Mouse (Mus musculus) kidney, embryonic 15.5 days (tissue): ENCODE data around the gene Ankrd55. TPM values are rescaled to one million over a fixed set of nuclear protein-coding genes. Genes with fewer than 3 reads are reported as not detected.

ENCODE experiments used
- ATAC-seq: fragments of 200-750 bp; cut with Nextera tagmentation; replicated peaks from 2 replicates; pipeline ENCODE4 v1.8.0; 2017; ENCODE audit warnings: moderate TSS enrichment; ENCODE audit not compliant: low FRiP score
- H3K27ac ChIP-seq: fragments of 300-500 bp; sonication (generic); 2 replicates; pipeline ENCODE4 v1.5.1; 2015; ENCODE audit warnings: mild to moderate bottlenecking, inconsistent platforms
- H3K27me3 ChIP-seq: fragments of 300-500 bp; sonication (generic); 2 replicates; pipeline ENCODE4 v1.6.1; 2015; ENCODE audit warnings: inconsistent platforms
- H3K36me3 ChIP-seq: fragments of 300-500 bp; sonication (generic); 2 replicates; pipeline ENCODE4 v1.6.1; 2015; ENCODE audit warnings: inconsistent platforms
- H3K4me1 ChIP-seq: fragments of 300-500 bp; sonication (generic); 2 replicates; pipeline ENCODE4 v1.6.1; 2015; ENCODE audit warnings: inconsistent platforms
- H3K4me2 ChIP-seq: fragments of 300-500 bp; sonication (generic); 2 replicates; pipeline ENCODE4 v1.6.1; 2015; ENCODE audit warnings: moderate library complexity, mild to moderate bottlenecking, inconsistent platforms
- H3K4me3 ChIP-seq: fragments of 300-500 bp; sonication (generic); replicated peaks from 2 replicates; pipeline ENCODE4 v1.5.1; 2015; ENCODE audit warnings: mild to moderate bottlenecking, inconsistent platforms
- H3K9ac ChIP-seq: fragments of 300-500 bp; sonication (generic); 2 replicates; pipeline ENCODE4 v1.6.1; 2015; ENCODE audit warnings: mild to moderate bottlenecking, inconsistent platforms
- H3K9me3 ChIP-seq: fragments of 300-500 bp; sonication (generic); replicated peaks from 2 replicates; pipeline ENCODE4 v1.6.1; 2016; ENCODE audit warnings: inconsistent platforms
- WGBS: fragments of 180-500 bp; shearing (Covaris S2); methylation state at CpG from one replicate; pipeline ENCODE4 v1.1.7; 2015; ENCODE audit warnings: mixed read lengths; 5-methylcytosine and 5-hydroxymethylcytosine counted together
- polyA plus RNA-seq: library from polyadenylated mRNA; unstranded; fragments of >200 nt; fragmentation: Nextera tagmentation; extraction: Ambion mirVana; gene quantifications from 2 replicates; pipeline ENCODE4 v1.2.1, GENCODE M21; 2015

Ankrd55 gene
- polyA plus RNA-seq, 1 experiment from 2014 or later: 0.31 TPM

DNA sequence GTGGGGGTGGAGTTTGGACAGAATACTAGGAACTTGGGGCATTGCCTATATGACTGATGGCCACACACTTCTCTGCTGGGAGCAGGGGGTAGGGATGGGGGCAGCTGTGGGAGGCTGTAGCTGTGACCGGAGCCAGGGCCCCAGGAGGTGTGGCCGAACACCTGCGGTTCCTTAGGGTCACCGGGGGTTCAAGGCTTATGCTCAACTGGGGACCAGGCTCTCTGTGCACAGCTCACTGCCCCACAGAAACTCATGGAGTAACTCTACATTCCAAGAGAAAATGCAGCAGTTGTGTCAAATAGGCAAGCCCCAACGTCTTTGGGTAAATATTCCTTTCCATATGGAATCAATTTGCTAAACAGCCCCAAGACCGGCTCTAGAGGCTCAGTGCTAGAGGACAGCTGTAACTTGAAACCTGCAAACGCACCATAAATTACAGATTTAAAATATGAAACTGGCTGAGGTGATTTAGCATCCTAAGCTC is 58.5 kb downstream of the Ankrd55 start:
- 26% methylated on average over 7 of the region's 7 CpGs for WGBS
- Histone ChIP-seq H3K36me3 (no peaks in the 10 kb centered on the region), H3K27ac (peak overlapping the region; percentile 67), H3K4me3 (no peak overlapping the region), H3K27me3 (no peaks in the 10 kb centered on the region), H3K9me3 (no peaks in the 10 kb centered on the region), H3K4me2 (no peak overlapping the region), H3K4me1 (peaks cover 30% of the 10 kb centered on the region), H3K9ac (no peak overlapping the region)
- ATAC-seq: peak; percentile 31; the same call in 1 of the 2 replicates

GRCm38 (mm10) chr13:112348250-112348649 is 60.0 kb downstream of the Ankrd55 start:
- ATAC-seq: peak; percentile 52
- peak overlapping the region; percentile 42; the same call in 1 of the 2 replicates for H3K27ac ChIP-seq
- WGBS: 91% methylated on average over 1 of the region's 1 CpGs

DNA sequence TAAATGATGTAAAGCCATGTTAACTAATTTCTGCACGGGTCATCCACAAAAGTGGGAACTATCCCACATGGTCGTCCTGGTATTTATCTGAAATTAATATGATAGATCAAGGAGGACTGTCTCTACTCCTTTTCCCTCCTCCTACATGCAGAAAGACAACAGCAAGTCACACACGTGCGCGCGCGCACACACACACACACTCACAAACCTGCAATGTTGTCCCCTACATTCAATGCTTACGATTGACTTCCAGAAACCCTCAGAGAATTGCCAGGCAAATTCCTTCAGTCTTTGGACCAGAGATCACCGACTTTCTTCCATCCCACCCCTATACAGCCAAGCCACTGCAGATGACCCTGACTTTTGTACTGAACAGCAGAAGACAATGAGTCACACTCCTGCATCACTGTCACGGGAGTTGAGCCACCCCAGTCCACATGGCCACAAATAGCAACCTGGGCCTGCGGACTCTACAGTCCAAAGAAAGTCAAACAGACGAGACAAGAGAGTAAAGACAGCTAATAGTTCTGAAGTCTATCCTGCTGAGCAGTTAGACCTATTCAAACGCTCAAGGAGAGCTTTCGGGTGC is 60.7 kb downstream of the Ankrd55 start:
- 89% methylated on average over 14 of the region's 14 CpGs for WGBS
- no peaks in the 10 kb centered on the region for H3K36me3 ChIP-seq
- H3K27ac ChIP-seq: peak overlapping the region; percentile 42; the same call in 1 of the 2 replicates
- no peak overlapping the region for H3K4me2 ChIP-seq
- H3K4me1 ChIP-seq: peaks cover 35% of the 10 kb centered on the region
- no peak overlapping the region for H3K9ac ChIP-seq
- no peak for ATAC-seq
- no peak overlapping the region for H3K4me3 ChIP-seq
- H3K27me3 ChIP-seq: no peaks in the 10 kb centered on the region
- H3K9me3 ChIP-seq: no peaks in the 10 kb centered on the region

More at GRCm38 (mm10) chr13:112348250-112348649, 60.0 kb downstream of the Ankrd55 start:
- Histone ChIP-seq H3K9ac (no peak overlapping the region), H3K4me2 (no peak overlapping the region), H3K4me1 (peaks cover 30% of the 10 kb centered on the region), H3K36me3 (no peaks in the 10 kb centered on the region), H3K27me3 (no peaks in the 10 kb centered on the region), H3K9me3 (no peaks in the 10 kb centered on the region), H3K4me3 (no peak overlapping the region)

- no peaks in the 10 kb centered on the region for H3K36me3 ChIP-seq
- H3K4me2 ChIP-seq: no peak overlapping the region
- H3K27me3 ChIP-seq: no peaks in the 10 kb centered on the region
- no peak overlapping the region for H3K27ac ChIP-seq
- H3K4me3 ChIP-seq: no peak overlapping the region
- WGBS: 93% methylated on average over 7 of the region's 7 CpGs
- ATAC-seq: no peak
- H3K9me3 ChIP-seq: no peaks in the 10 kb centered on the region
- H3K4me1 ChIP-seq: peaks cover 35% of the 10 kb centered on the region
- H3K9ac ChIP-seq: no peak overlapping the region
Observed at GRCm38 (mm10) chr13:112349500-112349899, 61.2 kb downstream of the Ankrd55 start.

GRCm38 (mm10) chr13:112351943-112352342 is 63.7 kb downstream of the Ankrd55 start:
- Histone ChIP-seq H3K9ac (no peak overlapping the region), H3K4me1 (peaks cover 20% of the 10 kb centered on the region), H3K27me3 (no peaks in the 10 kb centered on the region), H3K4me2 (no peak overlapping the region), H3K27ac (no peak overlapping the region), H3K9me3 (no peaks in the 10 kb centered on the region), H3K4me3 (no peak overlapping the region), H3K36me3 (no peaks in the 10 kb centered on the region)
- 71% methylated on average over 8 of the region's 8 CpGs for WGBS
- ATAC-seq: no peak

GRCm38 (mm10) chr13:112354109-112354867 is 66.0 kb downstream of the Ankrd55 start:
- no peak overlapping the region for H3K27ac ChIP-seq
- H3K36me3 ChIP-seq: no peaks in the 10 kb centered on the region
- no peak overlapping the region for H3K4me3 ChIP-seq
- H3K4me1 ChIP-seq: peaks cover 15% of the 10 kb centered on the region
- 50% methylated on average over 6 of the region's 6 CpGs for WGBS
- ATAC-seq: 0 out of 2 replicates have a peak, but pooled peaks have one; percentile 23
- H3K4me2 ChIP-seq: no peak overlapping the region
- H3K27me3 ChIP-seq: no peaks in the 10 kb centered on the region
- H3K9me3 ChIP-seq: no peaks in the 10 kb centered on the region
- H3K9ac ChIP-seq: no peak overlapping the region

DNA sequence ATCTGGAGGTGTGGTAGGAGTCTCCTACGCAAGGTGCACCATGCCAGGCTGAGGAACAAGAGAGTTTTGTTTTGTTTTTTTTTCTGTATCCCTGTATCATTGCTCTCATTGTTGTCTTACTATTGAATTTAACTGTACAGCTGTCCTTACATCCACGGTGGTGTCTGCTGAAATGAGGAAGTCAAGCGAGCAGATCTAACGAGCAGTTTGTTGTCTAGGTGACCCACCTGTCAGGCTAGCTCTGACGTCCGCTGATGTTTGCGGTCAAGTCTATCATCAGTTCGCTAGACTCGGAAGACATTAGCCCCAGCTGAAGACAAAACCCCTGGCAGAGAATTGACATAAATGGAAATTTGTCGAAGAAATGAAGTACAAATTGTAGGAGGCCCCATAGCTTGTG is 66.7 kb downstream of the Ankrd55 start:
- 80% methylated on average over 10 of the region's 10 CpGs for WGBS
- no peak for ATAC-seq
- no peak overlapping the region for H3K9ac ChIP-seq

DNA sequence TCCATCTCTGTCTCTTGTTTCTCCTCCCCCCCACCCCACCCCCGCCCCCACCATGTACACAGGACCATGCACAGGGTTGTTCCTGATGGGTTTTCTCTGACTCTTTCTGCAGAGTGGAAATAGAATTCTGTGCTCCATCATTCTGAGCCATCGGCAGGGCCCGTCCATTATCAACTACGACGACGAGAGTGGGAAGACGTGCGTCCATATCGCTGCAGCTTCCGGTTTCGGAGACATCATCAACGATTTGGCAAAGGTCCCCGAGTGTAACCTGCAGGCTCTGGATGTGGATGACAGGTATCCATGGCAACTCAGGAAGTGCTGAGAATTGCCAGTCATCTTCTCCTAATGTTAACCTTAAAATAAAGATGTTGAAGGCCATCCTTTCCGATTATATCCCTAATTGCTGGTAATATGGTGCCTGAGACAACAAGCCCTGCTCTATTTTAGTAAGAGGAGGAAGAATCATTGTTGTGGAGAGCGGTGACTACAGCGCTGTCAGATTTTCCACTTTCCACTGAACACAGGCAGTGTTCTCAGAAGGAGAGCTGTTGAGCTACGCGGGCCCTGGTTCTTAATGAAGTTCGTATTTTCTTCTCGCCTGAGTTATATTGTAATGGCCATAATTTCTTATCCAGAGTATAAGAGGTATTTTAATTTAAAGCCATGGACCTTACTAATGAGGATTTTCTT is 67.7 kb downstream of the Ankrd55 start:
- no peak overlapping the region for H3K4me3 ChIP-seq
- no peak overlapping the region for H3K9ac ChIP-seq
- H3K4me2 ChIP-seq: no peak overlapping the region
- no peak for ATAC-seq
- H3K9me3 ChIP-seq: no peaks in the 10 kb centered on the region
- WGBS: 92% methylated on average over 20 of the region's 20 CpGs
- H3K36me3 ChIP-seq: no peaks in the 10 kb centered on the region
- no peak overlapping the region for H3K27ac ChIP-seq
- no peaks in the 10 kb centered on the region for H3K27me3 ChIP-seq
- H3K4me1 ChIP-seq: peaks cover 15% of the 10 kb centered on the region

More for the DNA sequence above, 66.7 kb downstream of the Ankrd55 start:
- Histone ChIP-seq H3K36me3 (no peaks in the 10 kb centered on the region), H3K4me3 (no peak overlapping the region), H3K4me2 (no peak overlapping the region), H3K4me1 (peaks cover 15% of the 10 kb centered on the region), H3K27ac (no peak overlapping the region), H3K9me3 (no peaks in the 10 kb centered on the region), H3K27me3 (no peaks in the 10 kb centered on the region)

- H3K27me3 ChIP-seq: no peaks in the 10 kb centered on the region
- peaks cover 7% of the 10 kb centered on the region for H3K4me1 ChIP-seq
- H3K9ac ChIP-seq: no peak overlapping the region
- no peaks in the 10 kb centered on the region for H3K9me3 ChIP-seq
- H3K36me3 ChIP-seq: no peaks in the 10 kb centered on the region
- no peak overlapping the region for H3K4me2 ChIP-seq
- no peak overlapping the region for H3K27ac ChIP-seq
- no peak for ATAC-seq
- no peak overlapping the region for H3K4me3 ChIP-seq
- WGBS: 89% methylated on average over 4 of the region's 4 CpGs
Observed at GRCm38 (mm10) chr13:112361575-112361974, 73.3 kb downstream of the Ankrd55 start.

DNA sequence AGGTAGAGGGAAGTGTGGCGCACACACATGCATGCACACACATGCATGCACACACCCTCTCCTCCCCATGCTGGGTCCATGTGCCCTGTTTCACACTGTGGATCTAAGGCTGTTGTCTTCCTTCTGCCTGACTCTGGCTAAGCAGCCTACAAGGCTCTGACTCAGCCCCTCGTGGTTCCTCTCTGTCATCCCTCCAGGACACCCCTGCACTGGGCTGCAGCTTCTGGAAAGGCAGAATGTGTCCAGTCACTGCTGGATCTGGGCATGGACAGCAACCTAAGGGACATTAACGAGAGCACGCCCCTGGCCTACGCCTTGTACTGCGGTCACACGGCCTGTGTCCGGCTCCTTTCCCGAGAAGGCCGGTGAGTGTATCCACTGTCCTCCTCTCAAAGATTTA is 75.0 kb downstream of the Ankrd55 start:
- Histone ChIP-seq H3K27ac (no peak overlapping the region), H3K9ac (no peak overlapping the region), H3K27me3 (no peaks in the 10 kb centered on the region), H3K36me3 (no peaks in the 10 kb centered on the region), H3K4me1 (peaks cover 7% of the 10 kb centered on the region), H3K4me2 (no peak overlapping the region), H3K9me3 (no peaks in the 10 kb centered on the region), H3K4me3 (no peak overlapping the region)
- ATAC-seq: peak; percentile 49; the same call in 1 of the 2 replicates
- 58% methylated on average over 10 of the region's 10 CpGs for WGBS

DNA sequence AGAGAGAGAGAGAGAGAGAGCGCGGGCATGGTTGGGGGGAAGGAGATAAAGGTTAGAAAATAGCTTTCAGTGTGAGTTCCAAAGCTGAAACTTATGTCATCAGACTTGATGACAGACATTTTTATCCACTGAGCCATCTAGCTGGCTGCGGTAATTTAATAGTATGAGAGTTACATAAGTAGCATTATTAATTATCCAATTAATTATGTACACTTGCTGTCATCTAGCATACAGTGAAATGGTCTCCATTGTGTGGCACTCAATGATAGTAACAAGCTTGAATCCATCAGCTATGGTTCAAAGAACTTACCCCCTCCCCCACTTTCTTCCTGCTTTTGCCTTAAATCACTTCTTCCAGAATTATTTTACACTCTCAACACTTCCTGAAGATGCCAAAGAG is 75.5 kb downstream of the Ankrd55 start:
- 77% methylated on average over 3 of the region's 3 CpGs for WGBS
- no peak for ATAC-seq
- no peaks in the 10 kb centered on the region for H3K27me3 ChIP-seq
- H3K36me3 ChIP-seq: no peaks in the 10 kb centered on the region
- peaks cover 7% of the 10 kb centered on the region for H3K4me1 ChIP-seq
- H3K27ac ChIP-seq: no peak overlapping the region
- no peak overlapping the region for H3K9ac ChIP-seq
- H3K9me3 ChIP-seq: no peaks in the 10 kb centered on the region
- H3K4me3 ChIP-seq: no peak overlapping the region
- no peak overlapping the region for H3K4me2 ChIP-seq

GRCm38 (mm10) chr13:112364698-112365097 is 76.4 kb downstream of the Ankrd55 start:
- Histone ChIP-seq H3K27ac (no peak overlapping the region), H3K4me2 (no peak overlapping the region), H3K4me1 (peaks cover 7% of the 10 kb centered on the region), H3K9me3 (no peaks in the 10 kb centered on the region), H3K4me3 (no peak overlapping the region), H3K36me3 (no peaks in the 10 kb centered on the region), H3K27me3 (no peaks in the 10 kb centered on the region), H3K9ac (no peak overlapping the region)
- WGBS: 90% methylated on average over 5 of the region's 5 CpGs
- ATAC-seq: no peak
